Comparison of ENCODE assay signal across 9 mouse cellular contexts in genomic region chr11:119127686-119128473, GRCm38 (mm10). TPM values are rescaled to one million over a fixed set of nuclear protein-coding genes. Genes with fewer than 3 reads are reported as not detected.
A peak's percentile ranks its signal among the peaks of the same experiment; 100 is the strongest.
DNase-seq lines count a peak whose midpoint lies in the region; ATAC-seq and TF ChIP-seq lines count a peak whose summit lies in the region.
"Had no signal": no experiment of that assay in that cellular context is flagged by ENCODE, and none has a peak within 500 bp of the region (broad histone marks: within the 10 kb centered on the region; RNA-seq: fewer than 3 reads in every experiment).

No protein-coding gene starts in this region.

- H3K4me1 ChIP-seq in midbrain, embryonic 13.5 days (replicated peaks), result peaks cover 54% of the 10 kb centered on the region
- H3K4me1 ChIP-seq in midbrain, embryonic 11.5 days (ENCODE audit: control insufficient read depth, insufficient read depth, low read length), result peaks cover 19% of the 10 kb centered on the region
- H3K4me1 ChIP-seq in embryonic facial prominence, embryonic 15.5 days, result peaks cover 50% of the 10 kb centered on the region
- peaks cover 0 to 11% of the 10 kb centered on the region in 2 experiments; a peak in 2 of 4 replicates for H3K4me1 ChIP-seq in liver, embryonic 14.5 days (replicated peaks; ENCODE audit: control insufficient read depth in 2 of 2, insufficient read depth in 2 of 2, low read length in 1 of 2)

- H3K27me3 ChIP-seq in midbrain, embryonic 13.5 days, result peaks cover 13% of the 10 kb centered on the region; the same call in 1 of the 2 replicates
- H3K27me3 ChIP-seq in midbrain, embryonic 11.5 days (ENCODE audit: control insufficient read depth, insufficient read depth, low read length), result peaks cover 6% of the 10 kb centered on the region
- peaks cover 3% of the 10 kb centered on the region; the same call in 1 of the 2 replicates for H3K27me3 ChIP-seq in embryonic facial prominence, embryonic 15.5 days
- H3K27me3 ChIP-seq in liver, embryonic 14.5 days (ENCODE audit: control insufficient read depth, insufficient read depth, low read length), result no peaks in the 10 kb centered on the region; the same call in 1 of the 2 replicates

- DNase-seq in midbrain, embryonic 11.5 days (ENCODE audit: low spot score, missing footprints), result no peak
- peak; percentile 85 to 87 for DNase-seq in heart, postnatal 10 days
- no peak for DNase-seq in liver, embryonic 14.5 days (ENCODE audit: low read depth in 3 of 3, low spot score in 3 of 3)
- peak; percentile 88 for DNase-seq in ovary, adult 18-20 months (ENCODE audit: low spot score)
- no peak for DNase-seq in cerebellum, postnatal 14 days
- DNase-seq in cerebellum, adult 8-10 months, result no peak

- H3K27ac ChIP-seq in midbrain, embryonic 13.5 days, result no peak overlapping the region
- H3K27ac ChIP-seq in midbrain, embryonic 11.5 days (ENCODE audit: low read depth, low read length), result no peak overlapping the region
- peak overlapping the region; percentile 39; the same call in 1 of the 2 replicates for H3K27ac ChIP-seq in embryonic facial prominence, embryonic 15.5 days (replicated peaks)
- H3K27ac ChIP-seq in liver, embryonic 14.5 days, result no peak overlapping the region
- H3K27ac ChIP-seq: limb, embryonic 15.5 days had no signal

- WGBS in midbrain, embryonic 13.5 days, result 60% methylated on average over 9 of the region's 9 CpGs
- 75% methylated on average over 9 of the region's 9 CpGs for WGBS in midbrain, embryonic 11.5 days
- WGBS in embryonic facial prominence, embryonic 15.5 days, result 60% methylated on average over 9 of the region's 9 CpGs
- WGBS in liver, embryonic 14.5 days (ENCODE audit: insufficient replicate concordance), result 47% methylated on average over 9 of the region's 9 CpGs

- no peak overlapping the region for H3K4me3 ChIP-seq in midbrain, embryonic 13.5 days (replicated peaks)
- no peak overlapping the region for H3K4me3 ChIP-seq in midbrain, embryonic 11.5 days (ENCODE audit: low read depth, low read length)
- H3K4me3 ChIP-seq in embryonic facial prominence, embryonic 15.5 days (replicated peaks), result no peak overlapping the region
- H3K4me3 ChIP-seq in liver, embryonic 14.5 days (ENCODE audit: insufficient read depth in 1 of 2, low read depth in 2 of 2, low read length in 2 of 2), result no peak overlapping the region
- H3K4me3 ChIP-seq: limb, embryonic 15.5 days had no signal

- no peak for TF ChIP-seq CTCF in liver, embryonic 14.5 days (IDR thresholded peaks at IDR 0.05; ENCODE audit: low read depth)

- peak overlapping the region; percentile 8; the same call in 1 of the 2 replicates for H3K9ac ChIP-seq in midbrain, embryonic 13.5 days (replicated peaks)
- no peak overlapping the region for H3K9ac ChIP-seq in midbrain, embryonic 11.5 days (ENCODE audit: low read length)
- no peak overlapping the region; the same call in 1 of the 2 replicates for H3K9ac ChIP-seq in embryonic facial prominence, embryonic 15.5 days
- no peak overlapping the region for H3K9ac ChIP-seq in liver, embryonic 14.5 days (replicated peaks)
- H3K9ac ChIP-seq: limb, embryonic 15.5 days had no signal

- ATAC-seq in midbrain, embryonic 13.5 days, result no peak
- no peak for ATAC-seq in midbrain, embryonic 11.5 days (ENCODE audit: low FRiP score)
- peak; percentile 64; the same call in 1 of the 2 replicates for ATAC-seq in embryonic facial prominence, embryonic 15.5 days (ENCODE audit: insufficient number of reproducible peaks, low FRiP score, low TSS enrichment, low read depth)
- ATAC-seq in liver, embryonic 14.5 days (ENCODE audit: insufficient read depth), result peak; percentile 33; the same call in 1 of the 2 replicates

- no peak overlapping the region for H3K4me2 ChIP-seq in midbrain, embryonic 13.5 days (replicated peaks)
- no peak overlapping the region for H3K4me2 ChIP-seq in midbrain, embryonic 11.5 days
- no peak overlapping the region for H3K4me2 ChIP-seq in embryonic facial prominence, embryonic 15.5 days (replicated peaks)
- H3K4me2 ChIP-seq in liver, embryonic 14.5 days (ENCODE audit: low read depth), result no peak overlapping the region
- H3K4me2 ChIP-seq: limb, embryonic 15.5 days had no signal

- H3K36me3 ChIP-seq in midbrain, embryonic 13.5 days, result no peaks in the 10 kb centered on the region
- no peaks in the 10 kb centered on the region for H3K36me3 ChIP-seq in midbrain, embryonic 11.5 days (ENCODE audit: control insufficient read depth, insufficient read depth, low read length)
- H3K36me3 ChIP-seq in embryonic facial prominence, embryonic 15.5 days, result no peaks in the 10 kb centered on the region
- H3K36me3 ChIP-seq in liver, embryonic 14.5 days (replicated peaks; ENCODE audit: control insufficient read depth, insufficient read depth, low read depth), result no peaks in the 10 kb centered on the region
- H3K36me3 ChIP-seq: limb, embryonic 15.5 days had no signal

- no peak for TF ChIP-seq EP300 in liver, embryonic 14.5 days (IDR thresholded peaks at IDR 0.05; ENCODE audit: low read depth)

- H3K9me3 ChIP-seq in midbrain, embryonic 13.5 days, result no peaks in the 10 kb centered on the region
- no peaks in the 10 kb centered on the region; the same call in 1 of the 2 replicates for H3K9me3 ChIP-seq in midbrain, embryonic 11.5 days (ENCODE audit: control insufficient read depth, low read length)
- H3K9me3 ChIP-seq in embryonic facial prominence, embryonic 15.5 days (replicated peaks), result no peaks in the 10 kb centered on the region
- no peaks in the 10 kb centered on the region for H3K9me3 ChIP-seq in liver, embryonic 14.5 days (ENCODE audit: control insufficient read depth, low read length)
- H3K9me3 ChIP-seq: limb, embryonic 15.5 days had no signal

- intact Hi-C loops in heart, postnatal 10 days (cut with DNase I), result loop anchor here (5.0 kb wide), 2 partner anchors 59 to 71 kb away; no protein-coding TSS in a partner anchor

RNA-seq across cellular contexts. Expression of gene Cbx4, which starts 41.9 kb away (rescaled TPM):
- 14.1 and 16.3 TPM in 2 replicates for polyA plus RNA-seq in midbrain, embryonic 13.5 days (2015; fragmentation: Nextera tagmentation; extraction: Ambion mirVana)
- polyA plus RNA-seq in midbrain, embryonic 11.5 days (2014; fragmentation: Nextera tagmentation; extraction: Ambion mirVana), result 6.3 and 7.0 TPM in 2 replicates
- polyA plus RNA-seq in embryonic facial prominence, embryonic 15.5 days (2015; fragmentation: Nextera tagmentation; extraction: Ambion mirVana), result 17.2 and 21.4 TPM in 2 replicates
- total RNA-seq in heart, postnatal 10 days (2021), result 10 to 100 TPM; 22.1 to 22.6 TPM
- 1.8 and 3.3 TPM in 2 replicates for polyA plus RNA-seq in liver, embryonic 14.5 days (2012; rRNA removed)
- polyA plus RNA-seq in liver, embryonic 14.5 days (2014; fragmentation: Nextera tagmentation; extraction: Ambion mirVana), result 1.6 and 2.0 TPM in 2 replicates

Comparison
In these comparisons a context has a peak if more than half of its experiments do, and no peak if none do; other contexts are left out.
1. ATAC-seq: peak in embryonic facial prominence, embryonic 15.5 days (single experiment) and liver, embryonic 14.5 days (single experiment); none in midbrain, embryonic 13.5 days (single experiment) and midbrain, embryonic 11.5 days (single experiment).
2. DNase-seq: peak in heart, postnatal 10 days (2 of 2) and ovary, adult 18-20 months (single experiment); none in midbrain, embryonic 11.5 days (single experiment), liver, embryonic 14.5 days (0 of 3), cerebellum, postnatal 14 days (0 of 2) and cerebellum, adult 8-10 months (single experiment).